Mouse (Mus musculus): ENCODE results near the gene Cisd1.

DNA sequence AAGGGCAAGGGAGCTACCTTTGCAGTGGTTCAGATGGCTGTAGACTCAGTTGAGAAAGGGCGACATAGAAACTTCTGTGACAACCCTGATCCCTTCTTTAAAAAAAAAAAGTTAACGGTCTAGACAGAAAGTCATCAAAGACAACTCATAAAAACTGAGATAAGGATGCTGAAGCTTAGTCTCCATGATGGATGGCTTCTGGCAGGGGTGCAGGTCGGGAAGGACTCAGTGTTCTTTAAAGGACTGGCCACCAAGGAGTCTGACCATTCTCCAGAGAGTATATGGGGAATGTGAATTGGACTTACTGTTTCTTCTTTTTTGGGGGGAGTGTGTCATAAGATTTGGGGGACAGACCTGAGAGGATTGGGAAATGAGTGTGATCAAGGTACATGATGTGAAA, 30.2 kb downstream of the Cisd1 start:
- TF ChIP-seq CTCF (IDR thresholded peaks at IDR 0.05; ENCODE audit: low read depth) (no peak), EP300 (IDR thresholded peaks at IDR 0.05; ENCODE audit: low read depth) (no peak)
